Mouse (Mus musculus): Measurements from ENCODE around the gene Lrp3. TPM values are rescaled to one million over a fixed set of nuclear protein-coding genes. Genes with fewer than 3 reads are reported as not detected.

The Lrp3 gene
- polyA plus RNA-seq, 1 experiment from 2014 or later = 4.2 TPM

GRCm38 (mm10) chr7:35154449-35154848, 60.8 kb downstream of the Lrp3 start:
- H3K36me3 ChIP-seq = no peaks in the 10 kb centered on the region
- H3K27ac ChIP-seq = no peak overlapping the region
- WGBS = 53% methylated on average over 12 of the region's 12 CpGs
- H3K27me3 ChIP-seq (ENCODE audit: insufficient read depth, poor library complexity, severe bottlenecking) = peaks cover 21% of the 10 kb centered on the region; the same call in 1 of the 2 replicates
- DNase-seq (ENCODE audit: low spot score) = no peak
- H3K9me3 ChIP-seq = no peaks in the 10 kb centered on the region; the same call in 1 of the 2 replicates
- no peak overlapping the region for H3K4me3 ChIP-seq
- H3K4me1 ChIP-seq = peaks cover 16% of the 10 kb centered on the region

- DNase-seq (ENCODE audit: low spot score) = no peak
- Histone ChIP-seq H3K36me3 (no peaks in the 10 kb centered on the region), H3K9me3 (no peaks in the 10 kb centered on the region), H3K4me3 (no peak overlapping the region), H3K27me3 (ENCODE audit: insufficient read depth, poor library complexity, severe bottlenecking) (peaks cover 24% of the 10 kb centered on the region; the same call in 1 of the 2 replicates), H3K4me1 (peaks cover 27% of the 10 kb centered on the region), H3K27ac (no peak overlapping the region)
- 70% methylated on average over 5 of the region's 5 CpGs for WGBS
These were observed 64.4 kb downstream of the Lrp3 start for GRCm38 (mm10) chr7:35150860-35151259.

Other genes with a start within 250 kb of the Lrp3 start
- 17.5 and 29.3 TPM in 2 replicates for gene Cebpg, start 158.9 kb downstream of the Lrp3 start, polyA plus RNA-seq (2016; fragmentation: Nextera tagmentation; extraction: Ambion mirVana)
- gene Cebpa, start 96.2 kb downstream of the Lrp3 start, polyA plus RNA-seq (2016; fragmentation: Nextera tagmentation; extraction: Ambion mirVana) = 0.14 and 2.7 TPM in 2 replicates
- 0.14 and 0.49 TPM in 2 replicates for gene Slc7a10, start 29.1 kb downstream of the Lrp3 start, polyA plus RNA-seq (2016; fragmentation: Nextera tagmentation; extraction: Ambion mirVana)
- 12.5 and 15.3 TPM in 2 replicates for gene Gpatch1, start 102.9 kb upstream of the Lrp3 start, polyA plus RNA-seq (2016; fragmentation: Nextera tagmentation; extraction: Ambion mirVana)
- 7.7 and 8.2 TPM in 2 replicates for gene Rhpn2, start 118.7 kb upstream of the Lrp3 start, polyA plus RNA-seq (2016; fragmentation: Nextera tagmentation; extraction: Ambion mirVana)
- gene Faap24, start 181.3 kb upstream of the Lrp3 start, polyA plus RNA-seq (2016; fragmentation: Nextera tagmentation; extraction: Ambion mirVana) = 17.8 and 22.9 TPM in 2 replicates
- 43.2 and 45.1 TPM in 2 replicates for gene Cep89, start 181.5 kb upstream of the Lrp3 start, polyA plus RNA-seq (2016; fragmentation: Nextera tagmentation; extraction: Ambion mirVana)
- 0.63 and 1.2 TPM in 2 replicates for gene Slc7a9, start 233.3 kb upstream of the Lrp3 start, polyA plus RNA-seq (2016; fragmentation: Nextera tagmentation; extraction: Ambion mirVana)

Data from heart, embryonic 10.5 days (tissue).